Mouse (Mus musculus): Measurements from ENCODE around the gene Otud7a. TPM values are rescaled to one million over a fixed set of nuclear protein-coding genes. Genes with fewer than 3 reads are reported as not detected.

Gene Otud7a
- 0.07 and 0.18 TPM in 2 replicates for polyA plus RNA-seq (2015; fragmentation: Nextera tagmentation; extraction: Ambion mirVana)

GRCm38 (mm10) chr7:63444484-63445345 lies at the start of gene Otud7a:
TSS of gene Otud7a (plus strand) at chr7:63444751.

Other genes starting within 250 kb of the Otud7a start
- gene Chrna7, start 232.2 kb upstream of the Otud7a start, polyA plus RNA-seq (2015; fragmentation: Nextera tagmentation; extraction: Ambion mirVana) = 0.13 and 0.32 TPM in 2 replicates

All from skeletal muscle tissue, postnatal 0 days (tissue).